ENCODE assay signal across 19 mouse cellular contexts in the genomic region with DNA sequence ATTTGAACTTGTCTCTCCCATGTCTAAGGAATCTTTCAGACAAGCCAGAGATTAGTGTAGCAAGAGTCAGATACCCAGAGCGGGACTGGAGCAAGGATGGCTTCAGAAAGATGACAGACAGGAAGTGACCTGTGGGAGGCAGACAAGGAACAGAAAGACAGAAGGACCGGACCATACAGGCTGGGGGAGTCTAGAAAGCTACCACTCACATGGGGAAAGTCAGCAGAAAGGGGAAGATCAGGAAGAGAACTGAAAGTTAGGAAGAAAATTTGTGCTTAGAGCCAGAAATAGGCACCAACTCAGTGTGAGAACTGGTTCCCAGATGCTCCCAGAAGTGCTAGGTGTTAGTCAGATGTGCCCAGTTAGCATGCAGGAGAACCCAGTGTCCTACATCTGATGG.
DNase-seq lines count a peak whose midpoint lies in the region; ATAC-seq and TF ChIP-seq lines count a peak whose summit lies in the region.
"Had no signal": no experiment of that assay in that cellular context is flagged by ENCODE, and none has a peak within 500 bp of the region (broad histone marks: within the 10 kb centered on the region; RNA-seq: fewer than 3 reads in every experiment).

No protein-coding gene starts in this region.

- no peak for ATAC-seq in heart, embryonic 12.5 days (ENCODE audit: insufficient number of reproducible peaks, low FRiP score)
- ATAC-seq in limb, embryonic 13.5 days (ENCODE audit: low FRiP score, low read depth), result no peak
- no peak for ATAC-seq in midbrain, postnatal 0 days (ENCODE audit: low FRiP score)
- ATAC-seq: hindbrain, embryonic 16.5 days had no signal

- H3K9ac ChIP-seq in heart, embryonic 12.5 days, result 0 out of 2 replicates have a peak overlapping the region, but pooled peaks have one; percentile 24
- H3K9ac ChIP-seq in limb, embryonic 13.5 days, result no peak overlapping the region; the same call in 1 of the 2 replicates
- no peak overlapping the region for H3K9ac ChIP-seq in midbrain, postnatal 0 days (replicated peaks; ENCODE audit: low read length, poor library complexity, severe bottlenecking)
- H3K9ac ChIP-seq: embryonic facial prominence, embryonic 12.5 days; liver, embryonic 14.5 days; neural tube, embryonic 13.5 days had no signal

- DNase-seq in heart, adult 11 months, result no peak
- peak; percentile 56 for DNase-seq in layer of hippocampus, adult 9-11 months
- no peak for DNase-seq in layer of hippocampus, adult 8-10 months (ENCODE audit: low spot score in 2 of 2)
- DNase-seq in midbrain, postnatal 0 days (ENCODE audit: low spot score), result no peak
- no peak for DNase-seq in kidney, postnatal 14 days
- DNase-seq: adrenal gland, adult 2 months; cerebellum, postnatal 25 days; kidney, adult 18-20 months; layer of hippocampus, postnatal 36 days; lung, postnatal 14 days; right cerebral cortex, postnatal 14 days; thymus, postnatal 36 days had no signal

- H3K4me2 ChIP-seq in heart, embryonic 12.5 days, result no peak overlapping the region
- H3K4me2 ChIP-seq in limb, embryonic 13.5 days (replicated peaks), result no peak overlapping the region
- H3K4me2 ChIP-seq in midbrain, postnatal 0 days (ENCODE audit: low read depth, low read length, poor library complexity, severe bottlenecking), result no peak overlapping the region
- H3K4me2 ChIP-seq: embryonic facial prominence, embryonic 12.5 days; midbrain, embryonic 11.5 days; neural tube, embryonic 13.5 days had no signal

- no peaks in the 10 kb centered on the region for H3K27me3 ChIP-seq in heart, embryonic 12.5 days (replicated peaks)
- H3K27me3 ChIP-seq in limb, embryonic 13.5 days, result no peaks in the 10 kb centered on the region
- no peaks in the 10 kb centered on the region for H3K27me3 ChIP-seq in midbrain, postnatal 0 days (ENCODE audit: insufficient read depth, low read length)
- H3K27me3 ChIP-seq: embryonic facial prominence, embryonic 12.5 days; neural tube, embryonic 13.5 days had no signal

- H3K9me3 ChIP-seq in heart, embryonic 12.5 days (replicated peaks), result no peaks in the 10 kb centered on the region
- no peaks in the 10 kb centered on the region for H3K9me3 ChIP-seq in limb, embryonic 13.5 days
- no peaks in the 10 kb centered on the region for H3K9me3 ChIP-seq in midbrain, postnatal 0 days (ENCODE audit: low read length)
- H3K9me3 ChIP-seq: embryonic facial prominence, embryonic 12.5 days; neural tube, embryonic 13.5 days had no signal

- peaks cover 2% of the 10 kb centered on the region; the same call in 1 of the 2 replicates for H3K36me3 ChIP-seq in heart, embryonic 12.5 days
- peaks cover 12% of the 10 kb centered on the region for H3K36me3 ChIP-seq in limb, embryonic 13.5 days
- no peaks in the 10 kb centered on the region for H3K36me3 ChIP-seq in midbrain, postnatal 0 days (ENCODE audit: insufficient read depth, low read length)
- H3K36me3 ChIP-seq: neural tube, embryonic 13.5 days had no signal

- peak overlapping the region; percentile 97 for H3K27ac ChIP-seq in heart, embryonic 12.5 days (ENCODE audit: poor library complexity, severe bottlenecking)
- H3K27ac ChIP-seq in limb, embryonic 13.5 days, result peak overlapping the region; percentile 72; the same call in 1 of the 2 replicates
- H3K27ac ChIP-seq in midbrain, postnatal 0 days (ENCODE audit: low read depth, low read length), result no peak overlapping the region
- H3K27ac ChIP-seq: embryonic facial prominence, embryonic 12.5 days; liver, embryonic 14.5 days; neural tube, embryonic 13.5 days had no signal

- WGBS in heart, embryonic 12.5 days, result 49% methylated on average over 2 of the region's 2 CpGs
- 84% methylated on average over 2 of the region's 2 CpGs for WGBS in limb, embryonic 13.5 days
- WGBS in midbrain, postnatal 0 days, result 86% methylated on average over 2 of the region's 2 CpGs

- no peak for TF ChIP-seq CTCF in midbrain, postnatal 0 days (IDR thresholded peaks at IDR 0.05)

- peaks cover 83% of the 10 kb centered on the region for H3K4me1 ChIP-seq in heart, embryonic 12.5 days (replicated peaks)
- H3K4me1 ChIP-seq in limb, embryonic 13.5 days, result peaks cover 66% of the 10 kb centered on the region
- no peaks in the 10 kb centered on the region for H3K4me1 ChIP-seq in midbrain, postnatal 0 days (ENCODE audit: insufficient read depth, low read length)
- H3K4me1 ChIP-seq: neural tube, embryonic 13.5 days had no signal

- H3K4me3 ChIP-seq in heart, embryonic 12.5 days, result no peak overlapping the region
- no peak overlapping the region for H3K4me3 ChIP-seq in limb, embryonic 13.5 days
- H3K4me3 ChIP-seq in midbrain, postnatal 0 days (ENCODE audit: low read depth, low read length), result no peak overlapping the region
- H3K4me3 ChIP-seq: embryonic facial prominence, embryonic 12.5 days; neural tube, embryonic 13.5 days had no signal
